Mouse (Mus musculus) natural killer cell, adult 2 months (primary cell): ENCODE data around the gene Jazf1.

Experiments
- DNase-seq, 2 experiments: peaks; one replicate each; pipeline ENCODE4 v3.0.0; 2022; ENCODE audit warnings: low spot score in 2 of 2

Gene Jazf1

GRCm38 (mm10) chr6:52912143-52912918 lies 156.1 kb downstream of the Jazf1 start:
- no peak for DNase-seq

DNA sequence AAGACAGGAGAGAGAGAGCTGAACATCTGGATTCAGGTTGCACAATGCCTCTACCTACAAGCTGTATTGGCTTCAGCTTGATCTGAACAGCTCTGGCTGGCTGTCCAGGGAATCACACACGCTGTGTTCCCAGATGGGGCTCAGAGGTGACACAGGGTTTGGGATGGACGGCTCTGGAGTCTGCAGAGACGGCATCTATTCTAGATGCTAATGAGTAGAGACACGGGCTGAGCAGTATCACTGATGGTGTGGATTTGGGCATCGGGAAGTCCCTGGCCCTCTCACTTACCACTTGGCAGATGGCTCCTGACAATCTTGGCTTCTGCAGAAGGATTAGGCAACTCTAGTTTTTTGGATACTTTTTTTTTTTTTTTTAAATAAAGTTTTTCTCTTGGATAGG lies 161.6 kb downstream of the Jazf1 start:
- no peak for DNase-seq

DNA sequence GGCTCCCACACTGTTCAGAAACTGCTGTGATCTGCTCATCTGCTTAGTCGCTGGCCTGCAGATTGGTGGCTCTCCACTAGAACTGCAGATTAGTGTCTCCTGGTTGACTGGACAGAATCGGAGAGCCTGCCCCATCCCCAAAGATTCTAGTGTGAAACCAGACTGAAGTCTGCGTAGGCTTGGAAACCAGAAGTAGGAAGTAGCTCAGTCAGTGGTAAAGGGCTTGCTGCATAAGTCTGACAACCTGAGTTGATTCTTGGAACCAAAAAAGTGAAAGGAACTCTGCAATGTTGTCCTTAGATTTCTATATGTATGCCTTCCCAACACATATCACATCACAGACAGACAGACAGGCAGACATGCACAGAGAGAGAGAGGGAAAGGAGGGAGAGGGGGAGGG lies 163.3 kb downstream of the Jazf1 start:
- DNase-seq: no peak

GRCm38 (mm10) chr6:52903226-52903960 lies 165.0 kb downstream of the Jazf1 start:
- no peak for DNase-seq

DNA sequence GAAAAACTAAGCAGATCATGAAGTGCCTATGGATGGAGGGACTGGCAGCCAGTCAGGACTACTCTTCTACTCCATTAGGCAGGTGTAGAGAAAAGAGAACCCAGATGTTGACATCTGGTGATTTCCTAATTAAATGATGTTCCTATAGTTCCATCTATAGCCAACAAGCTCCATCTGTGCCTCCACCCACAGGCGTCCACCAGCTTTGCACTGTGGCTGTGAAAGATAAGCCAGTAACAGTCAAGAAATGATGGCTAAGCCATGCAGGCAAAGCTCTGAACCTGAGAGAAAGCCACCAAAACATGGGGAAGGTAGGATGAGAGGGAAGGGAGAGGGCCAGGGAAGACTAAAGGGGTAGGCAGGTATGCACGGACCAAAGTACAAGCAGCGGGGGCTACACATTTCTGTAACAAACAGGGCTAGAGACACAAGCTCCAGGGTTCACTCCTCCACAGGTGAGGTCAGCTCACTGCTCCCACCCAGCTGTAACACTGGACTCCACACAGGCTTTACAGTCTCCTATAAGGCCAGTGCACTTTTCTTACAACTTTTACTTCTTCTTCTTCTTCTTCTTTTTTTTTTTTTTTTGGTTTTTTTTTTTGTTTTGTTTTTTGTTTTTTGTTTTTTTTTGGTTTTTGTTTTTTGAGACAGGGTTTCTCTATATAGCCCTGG lies 168.7 kb downstream of the Jazf1 start:
- no peak for DNase-seq

GRCm38 (mm10) chr6:52895075-52895474 lies 173.4 kb downstream of the Jazf1 start:
- no peak for DNase-seq

- DNase-seq: no peak
Measured at GRCm38 (mm10) chr6:52894501-52894823, 174.0 kb downstream of the Jazf1 start.

DNA sequence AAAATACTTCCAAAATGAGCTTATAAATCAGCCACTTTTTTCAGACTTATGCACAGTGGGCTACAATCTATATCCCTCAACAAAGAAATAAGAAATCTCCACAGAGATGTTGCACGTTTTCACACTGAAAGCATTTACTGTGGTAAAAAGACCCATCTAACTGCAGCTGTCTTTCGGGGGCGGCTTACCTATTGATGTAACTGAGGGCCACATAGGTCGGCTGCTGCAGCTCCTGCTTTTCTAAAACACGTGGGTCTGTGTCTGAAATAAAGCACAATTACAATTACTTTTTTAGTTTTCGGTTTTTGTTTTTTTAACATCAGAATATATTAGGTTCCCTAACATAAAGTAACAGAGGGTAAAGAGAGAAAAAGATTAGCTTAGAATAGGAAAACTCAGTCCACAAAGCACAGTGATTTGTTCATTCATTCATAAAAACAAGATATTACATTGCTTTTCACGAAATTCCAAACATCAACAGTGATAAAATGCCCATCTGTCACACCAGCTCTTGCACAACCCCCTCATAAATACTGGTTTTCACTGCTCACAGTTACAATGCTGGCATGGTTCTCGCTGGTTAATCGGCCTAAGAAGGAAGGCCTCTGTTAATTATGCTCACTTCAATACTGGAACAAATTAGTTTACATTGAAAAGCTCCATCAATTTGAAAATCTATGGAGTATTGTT lies 174.5 kb downstream of the Jazf1 start:
- DNase-seq: no peak

- DNase-seq: no peak
Measured at GRCm38 (mm10) chr6:52892978-52893377, 175.5 kb downstream of the Jazf1 start.

GRCm38 (mm10) chr6:52887541-52888203 lies 180.8 kb downstream of the Jazf1 start:
- no peak for DNase-seq

- DNase-seq: no peak
Measured at GRCm38 (mm10) chr6:52883773-52884172, 184.7 kb downstream of the Jazf1 start.

- DNase-seq: no peak
Measured at GRCm38 (mm10) chr6:52877176-52877575, 191.3 kb downstream of the Jazf1 start.

- no peak for DNase-seq
Measured at GRCm38 (mm10) chr6:52871306-52871705, 197.1 kb downstream of the Jazf1 start.

DNA sequence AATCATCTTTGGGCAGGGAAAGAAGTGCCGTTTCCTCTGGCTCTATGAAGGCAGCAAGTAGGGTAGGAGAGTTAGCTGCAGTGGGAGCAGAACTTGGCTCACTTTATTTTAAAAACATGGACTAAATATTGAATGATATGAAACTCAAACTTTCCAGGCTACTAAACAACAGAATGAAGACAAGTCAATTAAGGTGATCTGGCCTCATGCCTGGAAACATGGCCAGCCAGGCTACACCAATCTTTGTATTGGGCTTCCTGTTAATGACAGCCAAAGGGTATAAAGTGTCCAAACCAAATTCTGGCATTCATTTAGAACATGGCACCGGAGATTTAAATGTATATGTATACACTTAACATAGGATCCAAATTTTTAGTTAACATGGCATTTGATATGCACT lies 199.2 kb downstream of the Jazf1 start:
- no peak for DNase-seq

DNA sequence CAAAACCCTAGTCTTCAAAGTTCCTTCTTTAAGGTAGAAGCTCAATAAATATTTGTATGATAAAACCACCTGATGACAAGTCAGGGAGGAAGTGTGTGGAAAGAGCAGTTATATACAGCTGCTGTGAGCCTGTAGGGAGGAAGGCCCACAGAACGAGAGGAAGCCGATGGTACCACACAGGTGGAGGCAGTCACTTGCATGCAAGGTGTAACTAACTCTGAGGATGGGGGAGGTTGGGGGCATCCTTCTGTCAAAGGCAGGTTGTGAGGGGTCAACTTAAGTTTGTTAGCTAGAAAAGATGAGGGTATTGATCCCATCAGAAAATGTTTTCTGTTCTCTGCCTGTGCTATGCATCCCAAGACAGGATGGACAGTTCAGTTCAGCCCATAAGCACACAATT lies 200.1 kb downstream of the Jazf1 start:
- no peak for DNase-seq

- no peak for DNase-seq
Measured at GRCm38 (mm10) chr6:52861928-52862327, 206.5 kb downstream of the Jazf1 start.

- no peak for DNase-seq
Measured at GRCm38 (mm10) chr6:52861186-52861820, 207.1 kb downstream of the Jazf1 start.

DNA sequence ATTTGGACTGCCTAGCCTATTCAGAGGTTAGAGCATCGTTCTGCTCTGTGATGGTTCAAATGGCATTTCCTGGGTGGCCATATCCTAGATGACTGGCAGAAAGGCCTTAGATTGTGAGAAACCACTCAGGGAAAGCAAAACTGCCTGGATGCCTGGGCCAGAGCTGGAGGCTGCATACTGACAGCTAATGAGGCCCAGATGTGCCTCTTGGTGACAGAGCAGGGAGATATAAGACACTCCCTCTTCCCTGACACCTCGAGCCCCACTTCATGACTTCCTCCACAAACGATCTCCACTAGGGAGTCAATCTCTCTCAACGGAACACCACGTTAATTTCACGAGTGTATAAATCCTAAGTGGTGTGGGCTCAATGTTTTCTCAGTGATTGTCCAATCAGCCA lies 207.7 kb downstream of the Jazf1 start:
- no peak for DNase-seq

DNA sequence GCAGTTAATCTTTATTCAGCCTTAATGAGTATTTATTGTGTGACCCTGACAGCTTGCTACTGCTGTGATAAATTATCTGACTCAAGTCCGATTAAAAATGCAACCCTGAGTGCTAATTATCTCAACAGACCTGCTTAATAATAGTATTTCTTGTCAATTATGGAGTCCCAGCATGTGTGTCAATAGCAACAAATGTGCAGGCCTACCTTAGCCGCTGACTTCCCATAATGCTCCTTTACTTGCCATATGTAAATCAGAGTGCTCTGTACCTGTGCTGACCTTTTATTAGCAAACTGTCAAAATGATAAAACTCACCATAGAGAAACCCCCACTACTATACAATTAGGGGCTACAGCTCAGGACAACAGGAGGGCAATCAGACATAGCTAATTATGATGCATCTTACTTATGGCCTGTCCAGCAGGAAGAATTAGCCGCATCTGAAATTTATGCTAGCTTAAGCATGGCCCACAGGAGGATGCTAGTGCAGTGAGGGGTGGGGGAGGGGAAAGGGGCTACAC lies 209.5 kb downstream of the Jazf1 start:
- no peak for DNase-seq

GRCm38 (mm10) chr6:52852404-52853107 lies 215.9 kb downstream of the Jazf1 start:
- DNase-seq: no peak
